Mouse (Mus musculus) kidney, adult 11 months (tissue): ENCODE measurements around the gene Asb14.
"Not testable (repeated sequence)": the region's sequence is repeated elsewhere in the genome, so short reads cannot be mapped to it uniquely, and the experiment has no call there.

ENCODE experiments used
- DNase-seq: peaks from one replicate; pipeline ENCODE4 v3.0.0; 2022

Asb14 gene

GRCm38 (mm10) chr14:26894392-26894791 lies at the start of gene Asb14:
Asb14 (plus strand) TSS chr14:26894557.
- no peak for DNase-seq

GRCm38 (mm10) chr14:26853053-26853452 lies 41.3 kb upstream of the Asb14 start:
- no peak for DNase-seq

GRCm38 (mm10) chr14:26854066-26854465 lies 40.3 kb upstream of the Asb14 start:
- no peak for DNase-seq

- peak; percentile 26 for DNase-seq
Observed at GRCm38 (mm10) chr14:26858364-26858763, 36.0 kb upstream of the Asb14 start.

- no peak for DNase-seq
Observed at GRCm38 (mm10) chr14:26859024-26859423, 35.3 kb upstream of the Asb14 start.

GRCm38 (mm10) chr14:26867356-26867755 lies 27.0 kb upstream of the Asb14 start:
- no peak for DNase-seq

GRCm38 (mm10) chr14:26868299-26868698 lies 26.1 kb upstream of the Asb14 start:
- no peak for DNase-seq

GRCm38 (mm10) chr14:26878756-26879155 lies 15.6 kb upstream of the Asb14 start:
- no peak for DNase-seq

GRCm38 (mm10) chr14:26879976-26880375 lies 14.4 kb upstream of the Asb14 start:
- DNase-seq: no peak

GRCm38 (mm10) chr14:26881700-26882099 lies 12.7 kb upstream of the Asb14 start:
- DNase-seq: no peak

- no peak for DNase-seq
Observed at GRCm38 (mm10) chr14:26887244-26887643, 7.1 kb upstream of the Asb14 start.

GRCm38 (mm10) chr14:26890777-26891176 lies 3.6 kb upstream of the Asb14 start:
- no peak for DNase-seq

- DNase-seq: no peak
Observed at GRCm38 (mm10) chr14:26899490-26899889, 5.1 kb downstream of the Asb14 start.

GRCm38 (mm10) chr14:26900893-26901292 lies 6.5 kb downstream of the Asb14 start:
- DNase-seq: no peak

GRCm38 (mm10) chr14:26907401-26907800 lies 13.0 kb downstream of the Asb14 start:
- DNase-seq: no peak

- DNase-seq: not testable (repeated sequence)
Observed at GRCm38 (mm10) chr14:26910461-26910860, 16.1 kb downstream of the Asb14 start.

GRCm38 (mm10) chr14:26911201-26911600 lies 16.8 kb downstream of the Asb14 start:
- peak; percentile 56 for DNase-seq

- DNase-seq: no peak
Observed at GRCm38 (mm10) chr14:26911826-26912225, 17.5 kb downstream of the Asb14 start.

GRCm38 (mm10) chr14:26913681-26914268 lies 19.4 kb downstream of the Asb14 start:
- DNase-seq: no peak

- DNase-seq: no peak
Observed at GRCm38 (mm10) chr14:26919310-26919709, 25.0 kb downstream of the Asb14 start.

- DNase-seq: no peak
Observed at GRCm38 (mm10) chr14:26923702-26924421, 29.5 kb downstream of the Asb14 start.

GRCm38 (mm10) chr14:26934891-26935290 lies 40.5 kb downstream of the Asb14 start:
- DNase-seq: peak; percentile 55

- DNase-seq: no peak
Observed at GRCm38 (mm10) chr14:26935558-26935957, 41.2 kb downstream of the Asb14 start.

GRCm38 (mm10) chr14:26956139-26956538 lies 61.8 kb downstream of the Asb14 start:
- DNase-seq: not testable (repeated sequence)

GRCm38 (mm10) chr14:26960518-26960917 lies 66.2 kb downstream of the Asb14 start:
- no peak for DNase-seq
